Mouse (Mus musculus): ENCODE measurements at regions not wholly inside any gene's neighbourhood (a gene's known extent, or its start where the extent isn't known, plus 50 kb on each side); places are given as distances from the start of the nearest gene placed in this dataset.

GRCm38 (mm10) chr4:39817675-39818074, 325.2 kb upstream of the Aco1 start:
- DNase-seq, result no peak
- intact Hi-C loops (cut with DNase I), result no loop called here

GRCm38 (mm10) chr4:39833634-39834033, 309.2 kb upstream of the Aco1 start:
- no peak for DNase-seq
- intact Hi-C loops (cut with DNase I), result no loop called here
